Mouse (Mus musculus) heart, embryonic 10.5 days (tissue): Measurements from ENCODE around the gene Mydgf. TPM values are rescaled to one million over a fixed set of nuclear protein-coding genes. Genes with fewer than 3 reads are reported as not detected.

Experiments
- DNase-seq: peaks from one replicate; pipeline ENCODE4 v3.0.0-alpha.2; 2017; ENCODE audit warnings: low spot score
- H3K27ac ChIP-seq: fragments of 300-500 bp; sonication (generic); 2 replicates; pipeline ENCODE4 v1.5.1; 2016; ENCODE audit warnings: mild to moderate bottlenecking
- H3K27me3 ChIP-seq: fragments of 300-500 bp; sonication (generic); 2 replicates; pipeline ENCODE4 v1.6.1; 2016; ENCODE audit warnings: mild to moderate bottlenecking; ENCODE audit not compliant: poor library complexity, insufficient read depth, severe bottlenecking
- H3K36me3 ChIP-seq: fragments of 300-500 bp; sonication (generic); 2 replicates; pipeline ENCODE4 v1.6.1; 2016; ENCODE audit warnings: mild to moderate bottlenecking, moderate library complexity
- H3K4me1 ChIP-seq: fragments of 300-500 bp; sonication (generic); 2 replicates; pipeline ENCODE4 v1.6.1; 2016; ENCODE audit warnings: mild to moderate bottlenecking
- H3K4me3 ChIP-seq: fragments of 300-500 bp; sonication (generic); 2 replicates; pipeline ENCODE4 v1.5.1; 2016; ENCODE audit warnings: mild to moderate bottlenecking, moderate library complexity
- H3K9me3 ChIP-seq: fragments of 300-500 bp; sonication (generic); 2 replicates; pipeline ENCODE4 v1.6.1; 2016; ENCODE audit warnings: mild to moderate bottlenecking, moderate library complexity
- WGBS: fragments of 180-500 bp; shearing (Covaris S2); methylation state at CpG from one replicate; pipeline ENCODE4 v1.1.7; 2016; 5-methylcytosine and 5-hydroxymethylcytosine counted together
- polyA plus RNA-seq: library from polyadenylated mRNA; unstranded; fragments of >200 nt; fragmentation: Nextera tagmentation; extraction: Ambion mirVana; gene quantifications from 2 replicates; pipeline ENCODE4 v1.2.1, GENCODE M21; 2016

The Mydgf gene
- polyA plus RNA-seq, 1 experiment from 2014 or later = 106 TPM

DNA sequence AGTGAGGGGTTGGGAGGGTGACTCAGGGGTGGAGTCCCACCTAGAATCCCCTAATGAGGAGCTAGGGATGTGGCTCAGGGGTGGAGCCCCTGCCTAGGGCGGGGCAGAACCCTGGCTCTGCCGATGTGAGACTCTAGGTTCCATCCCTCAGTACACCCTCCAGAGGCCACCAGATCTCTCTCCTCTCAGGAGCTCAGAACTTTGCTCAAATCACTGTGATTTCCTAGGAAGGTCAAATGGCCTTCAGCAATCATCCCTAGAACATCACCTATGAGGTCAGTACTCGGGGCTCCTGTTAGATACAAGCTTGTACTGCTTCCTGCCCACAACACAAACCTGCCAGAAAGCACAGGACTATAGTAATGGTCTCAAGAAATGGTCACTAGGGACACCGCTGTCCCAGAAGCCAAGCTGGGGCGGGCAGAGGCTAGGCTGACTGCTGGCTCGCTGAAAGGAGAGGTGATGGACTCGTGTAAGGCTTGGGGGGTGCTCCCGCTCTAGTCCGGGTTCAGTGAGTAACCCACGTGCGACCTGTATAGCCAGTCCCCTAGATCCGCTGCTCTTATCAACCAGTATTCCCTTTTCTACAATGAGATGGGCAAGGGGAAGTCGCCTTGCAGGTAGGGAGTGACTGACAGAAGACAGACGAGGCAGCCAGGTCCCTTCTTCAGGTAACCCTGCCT lies 604 bp downstream of the Mydgf start:
- H3K27ac ChIP-seq = peak overlapping the region; percentile 90
- peaks cover 61% of the 10 kb centered on the region for H3K36me3 ChIP-seq
- H3K4me3 ChIP-seq = peak overlapping the region; percentile 91
- no peak for DNase-seq
- peaks cover 26% of the 10 kb centered on the region for H3K4me1 ChIP-seq
- no peaks in the 10 kb centered on the region for H3K27me3 ChIP-seq
- WGBS = 1% methylated on average over 14 of the region's 14 CpGs
- H3K9me3 ChIP-seq = no peaks in the 10 kb centered on the region

- peaks cover 60% of the 10 kb centered on the region for H3K36me3 ChIP-seq
- no peak for DNase-seq
- no peaks in the 10 kb centered on the region for H3K27me3 ChIP-seq
- H3K4me3 ChIP-seq = no peak overlapping the region
- WGBS = 96% methylated on average over 3 of the region's 3 CpGs
- no peaks in the 10 kb centered on the region for H3K9me3 ChIP-seq
- H3K27ac ChIP-seq = no peak overlapping the region
- peaks cover 14% of the 10 kb centered on the region for H3K4me1 ChIP-seq
Measured at GRCm38 (mm10) chr17:56175416-56175815, 8.3 kb downstream of the Mydgf start.

- Histone ChIP-seq H3K27me3 (no peaks in the 10 kb centered on the region), H3K36me3 (peaks cover 42% of the 10 kb centered on the region), H3K27ac (no peak overlapping the region), H3K4me1 (peaks cover 17% of the 10 kb centered on the region), H3K4me3 (no peak overlapping the region), H3K9me3 (no peaks in the 10 kb centered on the region)
- 54% methylated on average over 10 of the region's 10 CpGs for WGBS
- DNase-seq = no peak
Measured at GRCm38 (mm10) chr17:56173401-56174046, 10.2 kb downstream of the Mydgf start.

GRCm38 (mm10) chr17:56171881-56172280 lies 11.8 kb downstream of the Mydgf start:
- no peak overlapping the region for H3K27ac ChIP-seq
- no peaks in the 10 kb centered on the region for H3K27me3 ChIP-seq
- WGBS = 90% methylated on average over 17 of the region's 17 CpGs
- H3K4me3 ChIP-seq = no peak overlapping the region
- peaks cover 27% of the 10 kb centered on the region for H3K36me3 ChIP-seq
- DNase-seq = no peak
- no peaks in the 10 kb centered on the region for H3K9me3 ChIP-seq
- H3K4me1 ChIP-seq = peaks cover 17% of the 10 kb centered on the region

DNA sequence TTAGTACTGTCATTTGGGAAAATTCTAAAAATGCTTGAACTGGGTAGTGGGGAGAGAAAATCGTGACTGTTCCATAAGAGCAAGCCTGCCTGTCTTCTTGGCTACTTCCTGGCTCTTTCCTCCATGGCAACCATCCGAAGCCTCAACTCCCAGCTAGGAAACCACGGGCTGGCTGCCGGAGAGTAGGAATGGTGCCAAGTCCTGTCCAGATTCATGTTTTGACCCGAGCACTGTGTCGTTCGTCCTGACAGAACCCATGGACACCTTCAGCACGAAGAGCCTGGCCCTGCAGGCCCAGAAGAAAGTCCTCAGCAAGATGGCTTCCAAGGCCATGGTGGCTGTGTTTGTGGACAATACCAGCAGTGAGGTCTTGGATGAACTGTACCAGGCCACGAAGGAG lies 12.3 kb downstream of the Mydgf start:
- DNase-seq = no peak
- Histone ChIP-seq H3K9me3 (no peaks in the 10 kb centered on the region), H3K4me1 (peaks cover 17% of the 10 kb centered on the region), H3K27ac (no peak overlapping the region), H3K36me3 (peaks cover 23% of the 10 kb centered on the region), H3K27me3 (no peaks in the 10 kb centered on the region), H3K4me3 (no peak overlapping the region)
- 77% methylated on average over 9 of the region's 9 CpGs for WGBS

- DNase-seq = no peak
- WGBS = 64% methylated on average over 10 of the region's 10 CpGs
Measured at GRCm38 (mm10) chr17:56170636-56171035, 13.1 kb downstream of the Mydgf start.

DNA sequence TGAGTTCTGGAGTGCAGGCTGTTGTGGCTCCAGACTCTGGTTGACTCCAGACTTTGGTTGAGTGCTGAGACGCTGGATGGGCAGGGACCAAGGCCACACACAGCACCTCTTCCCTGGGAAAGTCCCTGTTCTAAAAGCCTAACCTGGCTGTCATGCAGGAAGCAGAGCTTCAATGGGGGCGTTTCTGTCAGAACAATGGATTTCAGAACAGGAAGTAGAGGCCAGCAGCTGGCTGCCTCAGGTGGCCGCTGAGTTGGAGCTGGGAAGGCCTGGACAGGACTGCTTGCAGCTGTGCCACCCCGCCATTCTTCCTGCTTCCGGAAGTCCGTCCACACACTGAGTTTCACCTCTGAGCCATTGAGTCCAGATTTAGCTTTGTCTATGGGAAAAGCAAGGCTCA lies 13.9 kb downstream of the Mydgf start:
- H3K4me3 ChIP-seq = no peak overlapping the region
- peaks cover 11% of the 10 kb centered on the region; the same call in 1 of the 2 replicates for H3K36me3 ChIP-seq
- peak overlapping the region; percentile 74 for H3K27ac ChIP-seq
- 0 out of 2 replicates have a peak, but pooled peaks cover 1% of the 10 kb centered on the region for H3K27me3 ChIP-seq
- DNase-seq = no peak
- WGBS = 67% methylated on average over 6 of the region's 6 CpGs
- no peaks in the 10 kb centered on the region for H3K9me3 ChIP-seq
- peaks cover 17% of the 10 kb centered on the region for H3K4me1 ChIP-seq

More at GRCm38 (mm10) chr17:56170636-56171035, 13.1 kb downstream of the Mydgf start:
- Histone ChIP-seq H3K4me3 (no peak overlapping the region), H3K27ac (peak overlapping the region; percentile 74), H3K36me3 (peaks cover 19% of the 10 kb centered on the region), H3K27me3 (no peaks in the 10 kb centered on the region), H3K4me1 (peaks cover 17% of the 10 kb centered on the region), H3K9me3 (no peaks in the 10 kb centered on the region)

GRCm38 (mm10) chr17:56165671-56166070 lies 18.0 kb downstream of the Mydgf start:
- Histone ChIP-seq H3K36me3 (no peaks in the 10 kb centered on the region), H3K4me3 (no peak overlapping the region), H3K27ac (no peak overlapping the region), H3K4me1 (peaks cover 24% of the 10 kb centered on the region), H3K27me3 (peaks cover 24% of the 10 kb centered on the region), H3K9me3 (no peaks in the 10 kb centered on the region)
- DNase-seq = no peak
- WGBS = 69% methylated on average over 11 of the region's 11 CpGs

- H3K27ac ChIP-seq = no peak overlapping the region
- no peaks in the 10 kb centered on the region for H3K36me3 ChIP-seq
- H3K4me1 ChIP-seq = peaks cover 18% of the 10 kb centered on the region
- H3K27me3 ChIP-seq = peaks cover 30% of the 10 kb centered on the region
- WGBS = 72% methylated on average over 3 of the region's 3 CpGs
- H3K4me3 ChIP-seq = no peak overlapping the region
- DNase-seq = no peak
- no peaks in the 10 kb centered on the region for H3K9me3 ChIP-seq
Measured at GRCm38 (mm10) chr17:56164510-56164909, 19.2 kb downstream of the Mydgf start.

DNA sequence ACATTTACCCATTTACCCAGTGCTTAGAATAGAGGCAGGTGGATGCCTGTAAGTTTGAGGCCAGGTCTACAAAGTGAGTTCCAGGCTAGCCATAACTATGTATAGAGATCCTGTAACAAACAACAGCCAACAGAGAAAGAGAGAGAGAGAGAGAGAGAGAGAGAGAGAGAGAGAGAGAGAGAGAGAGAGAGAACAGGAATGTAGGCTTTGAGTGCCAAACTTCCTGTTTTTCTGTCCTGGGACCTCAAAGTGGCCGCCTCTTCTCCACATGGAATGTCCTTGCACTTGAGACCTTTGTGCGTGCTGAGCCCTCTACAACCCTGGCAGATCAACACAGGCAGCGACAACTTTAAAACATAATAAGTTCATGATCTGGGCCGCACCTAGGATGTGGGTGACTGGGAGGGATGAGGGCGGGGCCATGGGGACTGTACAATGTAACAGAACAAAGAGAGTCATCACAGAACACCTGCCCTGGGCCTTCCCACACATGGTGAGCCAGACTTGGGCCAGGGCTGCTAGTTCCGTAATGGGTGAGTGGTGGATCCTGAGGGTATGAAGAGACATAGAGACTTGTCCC lies 20.1 kb downstream of the Mydgf start:
- 71% methylated on average over 6 of the region's 6 CpGs for whole genome bisulfite sequencing
- no peak overlapping the region for H3K4me3 ChIP-seq
- no peaks in the 10 kb centered on the region for H3K9me3 ChIP-seq

DNA sequence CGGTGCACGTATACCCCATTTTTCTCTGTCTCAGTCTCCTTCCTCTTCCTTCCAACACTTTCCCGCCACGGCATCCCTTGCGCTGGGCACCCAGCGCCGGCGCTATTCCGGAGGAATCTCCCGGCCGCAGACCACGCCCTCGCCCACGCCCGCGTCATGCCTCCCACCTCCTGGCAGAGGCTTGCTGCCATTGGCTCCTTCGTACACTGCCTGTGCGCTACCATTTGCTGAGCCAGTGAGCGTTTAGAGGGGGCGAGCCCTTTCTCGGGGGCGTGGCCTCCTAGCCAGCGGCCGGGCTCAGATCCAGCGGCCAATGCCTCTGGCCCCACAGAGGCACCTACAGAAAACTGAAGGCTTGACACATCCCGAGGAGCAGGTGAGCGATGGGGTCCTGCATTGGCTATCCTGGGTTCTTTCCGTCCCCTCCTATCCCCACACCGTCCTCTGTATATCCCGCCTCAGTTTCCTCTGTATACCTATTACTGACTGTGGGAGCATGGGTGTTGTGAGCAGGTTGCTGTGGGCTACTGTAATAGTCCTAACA lies 21.4 kb downstream of the Mydgf start, which contains the start of gene Tnfaip8l1:
Gene Tnfaip8l1 (plus strand): TSS at position 247 of the 544 bp plus-strand sequence.
- peak; percentile 97 for DNase-seq
- Histone ChIP-seq H3K27me3 (peaks cover 51% of the 10 kb centered on the region), H3K4me3 (peak within 1 kb of the TSS; percentile 64), H3K36me3 (no peaks in the 10 kb centered on the region), H3K4me1 (peaks cover 21% of the 10 kb centered on the region), H3K9me3 (no peaks in the 10 kb centered on the region), H3K27ac (peak within 1 kb of the TSS; percentile 83)
- under 1% methylated on average over 30 of the region's 30 CpGs for WGBS

More for the DNA sequence above, 20.1 kb downstream of the Mydgf start:
- Histone ChIP-seq H3K27me3 (peaks cover 37% of the 10 kb centered on the region), H3K36me3 (no peaks in the 10 kb centered on the region), H3K4me1 (peaks cover 21% of the 10 kb centered on the region), H3K27ac (no peak overlapping the region)
- no peak for DNase-seq

GRCm38 (mm10) chr17:56159729-56160128 lies 24.0 kb downstream of the Mydgf start:
- peak; percentile 86 for DNase-seq
- H3K4me3 ChIP-seq = no peak overlapping the region
- H3K36me3 ChIP-seq = no peaks in the 10 kb centered on the region
- no peak overlapping the region for H3K27ac ChIP-seq
- peaks cover 74% of the 10 kb centered on the region for H3K27me3 ChIP-seq
- WGBS = 3% methylated on average over 9 of the region's 9 CpGs
- peaks cover 21% of the 10 kb centered on the region for H3K4me1 ChIP-seq
- H3K9me3 ChIP-seq = no peaks in the 10 kb centered on the region

DNA sequence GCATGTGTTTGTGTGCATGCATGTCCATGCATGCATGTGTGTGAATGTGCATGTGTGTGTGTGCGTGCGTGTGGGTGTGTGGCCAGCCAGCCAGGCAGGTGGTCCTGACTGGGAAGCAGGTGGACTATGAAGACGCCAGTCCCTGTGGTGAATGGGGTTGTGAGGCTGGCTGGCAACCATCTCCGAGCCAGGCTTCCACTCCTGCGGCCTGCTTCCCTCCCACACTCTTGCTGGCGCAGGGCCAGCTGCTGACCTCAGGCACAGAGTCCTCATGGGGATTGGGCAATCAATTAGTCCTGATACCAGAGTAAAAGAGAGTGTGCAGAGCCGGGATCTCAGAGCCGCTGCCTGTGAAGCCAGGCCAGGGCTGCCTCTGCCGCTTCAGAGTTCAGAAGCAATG lies 30.1 kb downstream of the Mydgf start:
- peak; percentile 85 for DNase-seq
- Histone ChIP-seq H3K27me3 (peaks cover 97% of the 10 kb centered on the region), H3K4me1 (peaks cover 18% of the 10 kb centered on the region), H3K9me3 (no peaks in the 10 kb centered on the region), H3K36me3 (no peaks in the 10 kb centered on the region), H3K4me3 (no peak overlapping the region), H3K27ac (no peak overlapping the region)
- 37% methylated on average over 9 of the region's 9 CpGs for WGBS
